Mouse (Mus musculus): Measurements from ENCODE around the gene Atp1b3.

DNA sequence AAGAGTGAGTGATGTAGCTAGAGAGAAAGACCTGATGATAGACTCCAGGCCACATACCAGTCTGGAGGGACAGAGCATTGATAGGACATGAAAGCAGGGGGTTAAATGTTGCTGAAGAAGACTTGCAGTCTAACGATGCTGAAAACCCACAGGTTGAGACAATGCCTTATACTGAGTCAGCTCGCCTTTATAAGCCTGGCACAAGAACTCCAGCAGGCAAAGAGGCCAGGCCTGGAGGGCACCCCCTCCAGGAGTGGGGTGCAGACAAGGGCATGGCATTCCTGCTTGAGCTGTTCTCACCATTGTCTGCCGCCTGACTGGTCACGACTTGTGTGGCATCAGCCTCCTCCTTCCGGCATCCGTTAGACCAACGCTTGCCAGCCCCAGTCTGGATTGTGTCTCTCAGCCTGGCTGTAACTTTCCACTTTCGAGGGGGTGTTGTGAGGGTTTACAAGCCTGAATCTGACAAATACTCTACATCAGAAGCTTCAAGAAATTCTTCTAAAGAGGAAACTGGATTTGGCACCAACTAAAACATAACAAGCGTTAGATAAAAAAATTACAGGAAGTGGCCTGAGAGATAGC is 48.7 kb upstream of the Atp1b3 start:
- TF ChIP-seq CTCF (IDR thresholded peaks at IDR 0.05; ENCODE audit: low read depth) (no peak), EP300 (optimal IDR thresholded peaks at IDR 0.05) (peak; percentile 49)

All from stomach, postnatal 0 days (tissue).